Mouse (Mus musculus) MEL (cell line): ENCODE results near the gene Cpne8. TPM values are rescaled to one million over a fixed set of nuclear protein-coding genes. Genes with fewer than 3 reads are reported as not detected.

Experiments used
- DNase-seq: peaks from one replicate; pipeline ENCODE4 v3.0.0; 2011; ENCODE audit warnings: low read depth, low spot score
- H3K27ac ChIP-seq: 2 replicates; pipeline ENCODE4 v1.5.1; 2012; ENCODE audit warnings: low read depth, mild to moderate bottlenecking, control low read depth, low read length, moderate library complexity; ENCODE audit not compliant: control insufficient read depth
- H3K27me3 ChIP-seq, 2 experiments: fragments of 150-350 bp in 1 of 2; sonication (generic) in 1 of 2; 2 replicates each; pipeline ENCODE4 v1.6.1; 2012; ENCODE audit warnings: low read length in 2 of 2, mild to moderate bottlenecking in 2 of 2, improper control_type of control experiment in 1 of 2, moderate library complexity in 1 of 2; ENCODE audit not compliant: insufficient read depth in 2 of 2, control insufficient read depth in 1 of 2
- H3K36me3 ChIP-seq, 2 experiments: 2 replicates each; pipeline ENCODE4 v1.6.1; 2012 to 2014; ENCODE audit warnings: low read length in 2 of 2, improper control_type of control experiment in 1 of 2, inconsistent platforms in 1 of 2, mild to moderate bottlenecking in 1 of 2; ENCODE audit not compliant: insufficient read depth in 2 of 2, control insufficient read depth in 1 of 2
- H3K4me1 ChIP-seq, 2 experiments: fragments of 150-350 bp in 1 of 2; sonication (generic) in 1 of 2; 2 replicates each; pipeline ENCODE4 v1.6.1; 2012; ENCODE audit warnings: low read length in 2 of 2, improper control_type of control experiment in 1 of 2, mild to moderate bottlenecking in 1 of 2; ENCODE audit not compliant: insufficient read depth in 2 of 2, control insufficient read depth in 1 of 2
- H3K4me3 ChIP-seq, 2 experiments: fragments of 150-350 bp in 1 of 2; sonication (generic) in 1 of 2; 2 replicates each; pipeline ENCODE4 v1.5.1; 2012; ENCODE audit warnings: low read depth in 2 of 2, low read length in 2 of 2, mild to moderate bottlenecking in 2 of 2, moderate library complexity in 2 of 2, control low read depth in 1 of 2, improper control_type of control experiment in 1 of 2; ENCODE audit not compliant: control insufficient read depth in 1 of 2, insufficient read depth in 1 of 2
- H3K79me2 ChIP-seq: 2 replicates; pipeline ENCODE4 v1.6.1; 2012; ENCODE audit warnings: mild to moderate bottlenecking, low read length, moderate library complexity; ENCODE audit not compliant: control insufficient read depth, poor library complexity, insufficient read depth
- H3K9ac ChIP-seq: 2 replicates; pipeline ENCODE4 v1.6.1; 2012; ENCODE audit warnings: low read depth, mild to moderate bottlenecking, control low read depth, low read length, moderate library complexity; ENCODE audit not compliant: control insufficient read depth, poor library complexity, severe bottlenecking
- H3K9me3 ChIP-seq: fragments of 150-350 bp; sonication (generic); replicated peaks from 2 replicates; pipeline ENCODE4 v1.6.1; 2012; ENCODE audit warnings: mild to moderate bottlenecking, low read length, improper control_type of control experiment, moderate library complexity; ENCODE audit not compliant: insufficient read depth
- BHLHE40 ChIP-seq: IDR thresholded peaks from 2 replicates; pipeline ENCODE4 v1.6.1; 2012; ENCODE audit warnings: low read depth, mild to moderate bottlenecking, inconsistent platforms, low read length, improper control_type of control experiment, borderline replicate concordance
- ETS1 ChIP-seq: IDR thresholded peaks from 2 replicates; pipeline ENCODE4 v1.6.1; 2012; ENCODE audit warnings: low read depth, mild to moderate bottlenecking, inconsistent platforms, low read length, improper control_type of control experiment, moderate library complexity
- GATA1 ChIP-seq: IDR thresholded peaks from 2 replicates; pipeline ENCODE4 v1.6.1; 2011; ENCODE audit warnings: low read depth, low read length, improper control_type of control experiment
- HCFC1 ChIP-seq: IDR thresholded peaks from 2 replicates; pipeline ENCODE4 v1.6.1; 2012; ENCODE audit warnings: low read depth, mild to moderate bottlenecking, inconsistent platforms, low read length, improper control_type of control experiment, moderate library complexity
- KAT2A ChIP-seq: conservative IDR thresholded peaks from 2 replicates; pipeline ENCODE4 v1.6.1; 2012; ENCODE audit warnings: low read depth, low read length, improper control_type of control experiment, inconsistent platforms
- MAX ChIP-seq: IDR thresholded peaks from 2 replicates; pipeline ENCODE4 v1.6.1; 2011; ENCODE audit warnings: low read length, improper control_type of control experiment
- MEF2A ChIP-seq: IDR thresholded peaks from 2 replicates; pipeline ENCODE4 v1.6.1; 2014; ENCODE audit warnings: low read depth, mild to moderate bottlenecking, inconsistent platforms, low read length, improper control_type of control experiment; ENCODE audit not compliant: poor library complexity, insufficient replicate concordance, severe bottlenecking; ENCODE audit errors: extremely low read depth
- NRF1 ChIP-seq: IDR thresholded peaks from 2 replicates; pipeline ENCODE4 v1.6.1; 2014; ENCODE audit warnings: low read depth, mild to moderate bottlenecking, inconsistent platforms, low read length, improper control_type of control experiment, moderate library complexity; ENCODE audit not compliant: poor library complexity, insufficient read depth, severe bottlenecking
- POLR2AphosphoS5 ChIP-seq: IDR thresholded peaks from 2 replicates; pipeline ENCODE4 v1.6.1; 2012; ENCODE audit warnings: low read depth, borderline replicate concordance, mild to moderate bottlenecking, inconsistent platforms, low read length, moderate library complexity, mixed read lengths
- ZKSCAN1 ChIP-seq: IDR thresholded peaks from 2 replicates; pipeline ENCODE4 v1.6.1; 2012; ENCODE audit warnings: low read depth, mild to moderate bottlenecking, inconsistent platforms, low read length, improper control_type of control experiment, moderate library complexity
- polyA plus RNA-seq, 2 experiments: library from polyadenylated mRNA; stranded (reverse) in 1 of 2; unstranded in 1 of 2; fragments of >175 nt in 1 of 2; fragments of >200 nt in 1 of 2; gene quantifications; 2 replicates each; pipeline versions ENCODE4 v1.2.1 to v1.2.4; 2012; ENCODE audit warnings: low replicate concordance in 2 of 2, low read depth in 1 of 2; ENCODE audit not compliant: insufficient read length in 2 of 2, insufficient read depth in 1 of 2, missing spikeins in 1 of 2
- total RNA-seq: library from RNA; depleted of rRNA; stranded (reverse); fragments of 300-350 nt; gene quantifications from 2 replicates; pipeline ENCODE4 v1.2.3, GENCODE M21; 2012

Gene Cpne8
- total and polyA plus RNA-seq, 3 experiments, result 18.5 to 50.4 TPM; not detected in 1

- no peaks in the 10 kb centered on the region for H3K9me3 ChIP-seq
- no peaks in the 10 kb centered on the region for H3K4me1 ChIP-seq
- no peaks in the 10 kb centered on the region for H3K27me3 ChIP-seq
- no peak overlapping the region for H3K27ac ChIP-seq
- H3K36me3 ChIP-seq, result no peaks in the 10 kb centered on the region
- no peak for TF ChIP-seq NRF1
- no peak overlapping the region for H3K9ac ChIP-seq
- no peaks in the 10 kb centered on the region for H3K79me2 ChIP-seq
- DNase-seq, result no peak
- H3K4me3 ChIP-seq, result no peak overlapping the region
These were observed 32.9 kb downstream of the Cpne8 start for GRCm38 (mm10) chr15:90646326-90646725.

GRCm38 (mm10) chr15:90645828-90646227 lies 33.4 kb downstream of the Cpne8 start:
- H3K9ac ChIP-seq, result no peak overlapping the region
- H3K36me3 ChIP-seq, result no peaks in the 10 kb centered on the region
- H3K4me3 ChIP-seq, result no peak overlapping the region
- no peaks in the 10 kb centered on the region for H3K27me3 ChIP-seq
- DNase-seq, result no peak
- no peak overlapping the region for H3K27ac ChIP-seq
- TF ChIP-seq MAX (no peak), ZKSCAN1 (no peak)
- H3K79me2 ChIP-seq, result no peaks in the 10 kb centered on the region
- H3K4me1 ChIP-seq, result no peaks in the 10 kb centered on the region
- no peaks in the 10 kb centered on the region for H3K9me3 ChIP-seq

- Histone ChIP-seq H3K79me2 (no peaks in the 10 kb centered on the region), H3K27ac (no peak overlapping the region), H3K4me1 (no peaks in the 10 kb centered on the region), H3K9ac (no peak overlapping the region), H3K9me3 (no peaks in the 10 kb centered on the region), H3K4me3 (no peak overlapping the region), H3K27me3 (no peaks in the 10 kb centered on the region), H3K36me3 (no peaks in the 10 kb centered on the region)
- no peak for DNase-seq
- TF ChIP-seq BHLHE40 (no peak), ETS1 (no peak), GATA1 (no peak), MAX (no peak), MEF2A (no peak), KAT2A (no peak), POLR2AphosphoS5 (no peak), HCFC1 (no peak)
These were observed 55.0 kb downstream of the Cpne8 start for GRCm38 (mm10) chr15:90624201-90624600.
